Mouse (Mus musculus) small intestine, adult 2 months (tissue): ENCODE data around the gene Shroom3.

ENCODE experiments used
- CTCF ChIP-seq: fragments of 200-500 bp; IDR thresholded peaks from 2 replicates; pipeline ENCODE4 v1.5.1; 2012; ENCODE audit warnings: low read depth, mild to moderate bottlenecking, control low read depth, inconsistent platforms, low read length, moderate library complexity, mixed read lengths; ENCODE audit not compliant: insufficient replicate concordance, insufficient read length; ENCODE audit errors: extremely low read depth
- POLR2A ChIP-seq: fragments of 200-500 bp; IDR thresholded peaks from 2 replicates; pipeline ENCODE4 v1.6.1; 2012; ENCODE audit warnings: low read depth, mild to moderate bottlenecking, control low read depth, inconsistent platforms, low read length, moderate library complexity

DNA sequence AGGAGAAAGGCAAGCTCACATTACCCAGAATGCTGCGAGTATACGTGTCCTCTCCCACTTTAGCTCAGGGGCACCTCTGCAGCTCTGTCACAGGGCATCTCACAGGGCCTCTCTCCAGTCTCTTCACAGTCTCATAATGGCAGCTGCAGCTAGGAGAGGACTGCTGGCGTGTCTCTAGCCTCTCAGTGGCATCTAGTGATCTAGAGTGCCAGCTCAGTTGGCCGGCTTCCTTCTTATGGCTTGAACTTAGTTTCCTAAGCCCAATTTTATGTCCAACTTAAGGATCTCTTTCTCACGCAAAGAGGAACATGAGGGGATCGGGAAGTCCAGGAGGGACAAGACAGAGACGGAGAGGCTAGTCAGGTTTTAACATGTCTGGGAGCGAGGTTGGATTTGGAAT, 252.6 kb downstream of the Shroom3 start:
- no peak for TF ChIP-seq CTCF
- TF ChIP-seq POLR2A: no peak
